Mouse (Mus musculus) forebrain, embryonic 11.5 days (tissue): Measurements from ENCODE around the gene Med16. TPM values are rescaled to one million over a fixed set of nuclear protein-coding genes. Genes with fewer than 3 reads are reported as not detected.

Experiments
- ATAC-seq: fragments of 200-750 bp; cut with Nextera tagmentation; replicated peaks from 2 replicates; pipeline ENCODE4 v1.8.0; 2017; ENCODE audit warnings: moderate TSS enrichment; ENCODE audit not compliant: low FRiP score
- DNase-seq: peaks from one replicate; pipeline ENCODE4 v3.0.0-alpha.2; 2017; ENCODE audit warnings: low spot score
- H3K27ac ChIP-seq: fragments of 300-500 bp; sonication (generic); 2 replicates; pipeline ENCODE4 v1.5.1; 2014; ENCODE audit warnings: low read depth, low read length
- H3K27me3 ChIP-seq: fragments of 300-500 bp; sonication (generic); 2 replicates; pipeline ENCODE4 v1.6.1; 2014; ENCODE audit warnings: mild to moderate bottlenecking, low read length, mixed read lengths; ENCODE audit not compliant: control insufficient read depth, insufficient read depth
- H3K36me3 ChIP-seq: fragments of 300-500 bp; sonication (generic); 2 replicates; pipeline ENCODE4 v1.6.1; 2014; ENCODE audit warnings: mild to moderate bottlenecking, low read length, moderate library complexity, mixed read lengths; ENCODE audit not compliant: control insufficient read depth, insufficient read depth
- H3K4me1 ChIP-seq: fragments of 300-500 bp; sonication (generic); replicated peaks from 2 replicates; pipeline ENCODE4 v1.6.1; 2014; ENCODE audit warnings: low read length, mixed read lengths; ENCODE audit not compliant: control insufficient read depth, insufficient read depth
- H3K4me2 ChIP-seq: fragments of 300-500 bp; sonication (generic); 2 replicates; pipeline ENCODE4 v1.6.1; 2014; ENCODE audit warnings: low read depth, mild to moderate bottlenecking, low read length, moderate library complexity, mixed read lengths; ENCODE audit not compliant: severe bottlenecking
- H3K4me3 ChIP-seq: fragments of 300-500 bp; sonication (generic); 2 replicates; pipeline ENCODE4 v1.5.1; 2014; ENCODE audit warnings: low read depth, low read length
- H3K9ac ChIP-seq: fragments of 300-500 bp; sonication (generic); 2 replicates; pipeline ENCODE4 v1.6.1; 2014; ENCODE audit warnings: low read length
- H3K9me3 ChIP-seq: fragments of 300-500 bp; sonication (generic); 2 replicates; pipeline ENCODE4 v1.6.1; 2016; ENCODE audit warnings: low read length, mixed read lengths; ENCODE audit not compliant: control insufficient read depth
- WGBS: fragments of 180-500 bp; shearing (Covaris S2); extraction: QIAGEN DNeasy Blood & Tissue Kit; methylation state at CpG from one replicate; pipeline ENCODE4 v1.1.7; 2014; 5-methylcytosine and 5-hydroxymethylcytosine counted together
- microRNA-seq: library from miRNA; unstranded; fragments of <30 nt; microRNA quantifications from one replicate; pipeline ENCODE4, GENCODE M21; 2016; ENCODE audit not compliant: insufficient number of aligned reads
- polyA plus RNA-seq: library from polyadenylated mRNA; unstranded; fragments of >200 nt; fragmentation: Nextera tagmentation; extraction: Ambion mirVana; gene quantifications from 2 replicates; pipeline ENCODE4 v1.2.1, GENCODE M21; 2014

The Med16 gene
- polyA plus RNA-seq, 1 experiment from 2014 or later = 60.4 TPM

DNA sequence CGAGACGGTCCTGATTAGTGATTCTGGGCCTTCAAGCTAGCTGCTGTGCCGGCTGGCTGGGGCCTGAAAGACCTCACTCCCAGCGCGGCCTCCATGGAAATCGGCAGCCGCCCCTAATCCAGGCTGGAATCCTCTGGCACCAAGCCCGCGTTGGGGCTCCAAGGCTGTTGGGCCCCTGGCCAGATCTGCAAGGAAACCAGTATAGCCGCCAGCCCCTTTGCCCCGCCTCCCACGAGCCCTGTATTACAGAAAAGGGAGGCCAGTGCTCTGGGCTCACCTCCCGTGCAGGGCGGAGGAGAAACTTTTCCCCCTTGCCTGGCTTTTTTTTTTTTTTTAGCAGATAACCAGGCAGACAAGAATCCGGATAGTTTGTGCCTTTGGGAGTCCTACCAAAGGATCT, 55.3 kb downstream of the Med16 start:
- Histone ChIP-seq H3K9me3 (no peaks in the 10 kb centered on the region), H3K4me3 (peak overlapping the region; percentile 98), H3K27ac (peak overlapping the region; percentile 100), H3K4me1 (peaks cover 39% of the 10 kb centered on the region), H3K4me2 (peak overlapping the region; percentile 87), H3K9ac (peak overlapping the region; percentile 83), H3K36me3 (no peaks in the 10 kb centered on the region; the same call in 1 of the 2 replicates), H3K27me3 (no peaks in the 10 kb centered on the region)
- WGBS = 1% methylated on average over 15 of the region's 15 CpGs
- DNase-seq (peak; percentile 92), ATAC-seq (peak; percentile 34)

DNA sequence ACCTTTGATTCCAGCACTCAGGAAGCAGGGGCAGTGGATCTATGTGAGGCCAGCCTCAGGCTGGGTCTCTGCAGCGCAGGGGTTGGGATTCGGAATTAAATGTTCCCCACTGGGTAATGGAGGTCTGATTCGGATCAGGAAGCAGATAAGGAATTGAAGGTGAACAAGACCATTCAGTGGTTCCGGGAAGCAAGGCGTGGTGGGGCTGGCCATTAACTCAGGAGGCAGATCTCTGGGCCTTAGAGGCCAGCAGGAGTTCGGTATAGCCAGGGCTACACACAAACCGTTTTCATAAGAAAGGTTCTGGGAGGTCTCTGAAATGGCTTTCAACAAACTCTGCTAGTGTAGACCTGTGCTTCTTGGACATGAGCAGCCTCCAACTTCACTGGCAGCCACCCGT, 55.9 kb downstream of the Med16 start:
- Histone ChIP-seq H3K4me2 (peak overlapping the region; percentile 87), H3K4me1 (peaks cover 34% of the 10 kb centered on the region), H3K27me3 (no peaks in the 10 kb centered on the region), H3K4me3 (peak overlapping the region; percentile 98), H3K9me3 (no peaks in the 10 kb centered on the region), H3K27ac (peak overlapping the region; percentile 100), H3K36me3 (no peaks in the 10 kb centered on the region; the same call in 1 of the 2 replicates), H3K9ac (peak overlapping the region; percentile 83)
- WGBS = 30% methylated on average over 8 of the region's 8 CpGs
- DNase-seq (no peak), ATAC-seq (no peak)

DNA sequence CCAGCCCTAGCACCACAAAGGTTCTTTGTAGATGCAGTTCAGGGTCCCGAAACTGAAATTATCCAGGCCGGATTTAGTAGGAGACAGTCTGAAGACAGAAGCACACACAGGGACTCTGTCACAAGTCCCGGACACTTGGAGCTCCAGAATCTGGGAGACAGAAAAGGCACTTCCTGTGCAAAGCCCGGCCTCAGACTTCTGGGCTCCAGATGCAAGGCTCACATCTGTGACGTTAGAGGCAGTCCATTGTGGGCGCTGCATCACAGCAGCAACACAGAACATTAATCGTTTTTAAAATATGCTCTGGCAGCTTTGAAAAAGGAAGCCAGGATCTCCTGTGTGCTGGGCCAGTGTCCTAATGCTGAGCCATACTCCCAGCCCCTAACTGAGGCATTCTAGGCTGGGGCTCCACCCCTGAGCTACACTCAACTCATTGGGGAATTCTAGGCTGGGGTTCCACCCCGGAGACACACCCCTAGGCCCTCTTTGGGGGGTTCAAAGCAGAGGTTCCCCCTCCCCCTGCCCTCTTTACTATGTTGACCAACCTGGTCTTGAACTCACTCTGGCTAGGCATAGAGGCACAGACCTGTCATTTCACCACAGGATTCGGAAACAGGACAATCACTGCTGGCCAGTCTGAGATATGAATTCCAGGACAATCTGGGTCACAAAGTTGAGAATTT, 56.5 kb downstream of the Med16 start:
- no peaks in the 10 kb centered on the region for H3K27me3 ChIP-seq
- H3K9ac ChIP-seq = peak overlapping the region; percentile 83
- DNase-seq = no peak
- no peaks in the 10 kb centered on the region; the same call in 1 of the 2 replicates for H3K36me3 ChIP-seq
- 74% methylated on average over 9 of the region's 9 CpGs for WGBS
- no peaks in the 10 kb centered on the region for H3K9me3 ChIP-seq
- H3K4me2 ChIP-seq = peak overlapping the region; percentile 87
- peak overlapping the region; percentile 100 for H3K27ac ChIP-seq
- H3K4me1 ChIP-seq = peaks cover 28% of the 10 kb centered on the region
- peak overlapping the region; percentile 98; the same call in 1 of the 2 replicates for H3K4me3 ChIP-seq
- ATAC-seq = no peak

DNA sequence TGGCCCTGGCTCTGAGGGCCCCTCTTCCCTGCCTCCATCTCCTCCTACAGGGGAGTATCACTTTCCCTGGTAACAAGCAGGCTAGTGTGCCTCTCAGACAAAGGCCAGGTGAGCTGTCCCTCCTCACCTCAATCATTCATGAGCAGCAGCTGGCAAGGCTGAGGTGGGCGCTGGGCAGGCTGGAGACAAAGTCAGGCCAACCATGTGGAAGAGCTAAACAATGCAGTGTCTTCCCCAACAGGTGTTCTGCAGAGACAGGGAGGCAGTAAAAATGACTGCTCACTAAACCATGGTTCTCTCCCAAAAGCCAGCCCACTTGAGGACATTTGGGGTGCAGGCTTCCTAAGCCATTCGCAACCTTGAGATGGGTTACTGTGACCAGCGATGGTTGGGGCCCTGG, 57.1 kb downstream of the Med16 start:
- whole genome bisulfite sequencing = 92% methylated on average over 3 of the region's 3 CpGs
- H3K4me3 ChIP-seq = no peak overlapping the region
- peak overlapping the region; percentile 100; the same call in 1 of the 2 replicates for H3K27ac ChIP-seq
- H3K4me1 ChIP-seq = peaks cover 22% of the 10 kb centered on the region
- peak overlapping the region; percentile 87; the same call in 1 of the 2 replicates for H3K4me2 ChIP-seq
- no peaks in the 10 kb centered on the region for H3K27me3 ChIP-seq
- DNase-seq = no peak
- no peaks in the 10 kb centered on the region for H3K9me3 ChIP-seq
- peak overlapping the region; percentile 83 for H3K9ac ChIP-seq
- H3K36me3 ChIP-seq = no peaks in the 10 kb centered on the region
- ATAC-seq = no peak

DNA sequence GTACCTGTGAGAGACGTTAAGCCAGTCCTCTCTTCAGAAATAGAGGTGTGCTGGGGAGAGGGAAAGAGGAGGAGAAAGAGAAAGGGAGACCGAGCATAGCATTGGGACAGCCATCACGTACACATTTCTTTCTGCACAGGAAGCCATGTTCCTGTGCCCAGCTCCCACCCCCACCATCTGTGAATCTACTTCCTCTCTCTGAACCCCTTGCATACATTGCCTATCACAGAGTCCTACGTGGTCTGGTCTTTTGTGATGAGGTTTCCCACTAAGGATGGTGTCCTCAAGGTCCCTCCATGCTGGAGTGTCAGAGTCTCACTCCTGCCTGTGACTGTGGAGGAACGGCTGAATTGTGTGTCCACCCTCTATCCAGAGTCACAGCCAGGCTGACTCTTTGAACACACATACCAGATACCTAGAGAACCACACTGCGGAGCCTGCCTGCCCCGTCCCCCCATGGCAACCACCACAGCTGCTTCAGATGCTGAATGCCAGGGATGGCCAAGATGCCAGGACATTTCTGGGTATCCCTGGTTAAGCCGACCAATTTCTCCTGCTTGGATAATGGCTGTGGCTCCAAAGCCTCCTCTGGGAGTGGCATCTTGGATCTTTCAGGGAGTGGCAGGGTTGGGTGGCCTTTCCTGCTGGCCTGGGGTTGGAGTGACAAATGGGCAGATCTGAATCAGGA, 58.6 kb downstream of the Med16 start:
- DNase-seq = no peak
- Histone ChIP-seq H3K9ac (no peak overlapping the region), H3K27me3 (no peaks in the 10 kb centered on the region), H3K9me3 (no peaks in the 10 kb centered on the region), H3K4me1 (peaks cover 16% of the 10 kb centered on the region), H3K4me3 (no peak overlapping the region), H3K4me2 (no peak overlapping the region), H3K27ac (no peak overlapping the region), H3K36me3 (no peaks in the 10 kb centered on the region)
- 94% methylated on average over 8 of the region's 8 CpGs for WGBS
- ATAC-seq = no peak

DNA sequence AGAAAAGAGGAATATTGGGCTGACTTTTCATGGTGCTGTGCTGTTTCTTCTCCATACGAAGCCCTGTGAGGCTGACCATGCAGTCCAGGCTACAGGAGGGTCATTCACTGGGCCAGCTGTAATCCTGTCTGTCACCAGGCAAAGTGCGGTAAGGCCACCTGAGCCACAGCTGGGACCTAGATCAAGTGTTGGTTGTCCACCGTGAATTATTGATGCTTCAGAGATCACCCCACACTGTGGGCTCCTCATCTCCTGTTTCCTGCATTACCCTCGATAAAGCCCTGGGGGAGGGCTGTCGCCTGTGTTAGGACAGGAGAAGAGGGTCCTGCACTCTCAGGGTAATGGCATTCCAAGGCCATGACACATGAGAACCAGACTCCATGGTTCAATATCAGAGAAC, 62.2 kb downstream of the Med16 start:
- DNase-seq = no peak
- H3K27me3 ChIP-seq = no peaks in the 10 kb centered on the region
- WGBS = 73% methylated on average over 5 of the region's 5 CpGs
- H3K27ac ChIP-seq = no peak overlapping the region
- H3K4me1 ChIP-seq = peaks cover under 1% of the 10 kb centered on the region
- H3K4me3 ChIP-seq = no peak overlapping the region
- no peak for ATAC-seq
- H3K4me2 ChIP-seq = no peak overlapping the region
- no peaks in the 10 kb centered on the region for H3K9me3 ChIP-seq
- no peak overlapping the region for H3K9ac ChIP-seq
- H3K36me3 ChIP-seq = no peaks in the 10 kb centered on the region

Small RNA genes lying within 50 kb of the gene (microRNA-seq; reads per million reads assigned to microRNA genes)
- not detected for gene Mir6910

Other genes with a start within 250 kb of the Med16 start
- 0.59 and 0.83 TPM in 2 replicates for gene Madcam1, start 244.4 kb downstream of the Med16 start, polyA plus RNA-seq
- 59.7 and 65.2 TPM in 2 replicates for gene Tpgs1, start 239.6 kb downstream of the Med16 start, polyA plus RNA-seq
- gene Cdc34, start 226.7 kb downstream of the Med16 start, polyA plus RNA-seq = 180 and 185 TPM in 2 replicates
- gene Gzmm, start 219.9 kb downstream of the Med16 start, polyA plus RNA-seq = 0.81 and 0.92 TPM in 2 replicates
- gene Bsg, start 204.4 kb downstream of the Med16 start, polyA plus RNA-seq = 551 and 582 TPM in 2 replicates
- 0.15 and 0.40 TPM in 2 replicates for gene Hcn2, start 192.3 kb downstream of the Med16 start, polyA plus RNA-seq
- gene Polrmt, start 162.3 kb downstream of the Med16 start, polyA plus RNA-seq = 41.1 and 44.8 TPM in 2 replicates
- gene Fgf22, start 153.8 kb downstream of the Med16 start, polyA plus RNA-seq = 0.36 and 0.40 TPM in 2 replicates
- 118 TPM in 2 replicates for gene Rnf126, start 142.0 kb downstream of the Med16 start, polyA plus RNA-seq
- 0.41 and 1.0 TPM in 2 replicates for gene Fstl3, start 131.7 kb downstream of the Med16 start, polyA plus RNA-seq
- gene Prss57, start 118.0 kb downstream of the Med16 start, polyA plus RNA-seq = not detected in 2 replicates
- 140 and 157 TPM in 2 replicates for gene Palm, start 115.4 kb downstream of the Med16 start, polyA plus RNA-seq
- gene Misp, start 87.9 kb downstream of the Med16 start, polyA plus RNA-seq = 0.39 and 0.99 TPM in 2 replicates
- 261 and 295 TPM in 2 replicates for gene Ptbp1, start 54.5 kb downstream of the Med16 start, polyA plus RNA-seq
- gene Prtn3, start 34.4 kb downstream of the Med16 start, polyA plus RNA-seq = 13.0 and 13.3 TPM in 2 replicates
- 131 and 146 TPM in 2 replicates for gene Plppr3, start 34.3 kb downstream of the Med16 start, polyA plus RNA-seq
- not detected in 2 replicates for gene Elane, start 22.7 kb downstream of the Med16 start, polyA plus RNA-seq
- not detected in 2 replicates for gene Cfd, start 18.1 kb downstream of the Med16 start, polyA plus RNA-seq
- gene Gm26602, start 1.9 kb upstream of the Med16 start, polyA plus RNA-seq = 3.3 and 14.8 TPM in 2 replicates
- 0.55 and 1.0 TPM in 2 replicates for gene Kiss1r, start 8.0 kb upstream of the Med16 start, polyA plus RNA-seq
- 135 and 145 TPM in 2 replicates for gene R3hdm4, start 12.3 kb upstream of the Med16 start, polyA plus RNA-seq
- gene Arid3a, start 18.1 kb upstream of the Med16 start, polyA plus RNA-seq = 5.4 and 6.6 TPM in 2 replicates
- 111 and 112 TPM in 2 replicates for gene Wdr18, start 51.2 kb upstream of the Med16 start, polyA plus RNA-seq
- gene Grin3b, start 61.8 kb upstream of the Med16 start, polyA plus RNA-seq = 0.29 and 0.33 TPM in 2 replicates
- 17.8 and 18.6 TPM in 2 replicates for gene Tmem259, start 75.4 kb upstream of the Med16 start, polyA plus RNA-seq
- gene Cnn2, start 79.7 kb upstream of the Med16 start, polyA plus RNA-seq = 160 and 182 TPM in 2 replicates
- 3.4 and 3.9 TPM in 2 replicates for gene Abca7, start 87.6 kb upstream of the Med16 start, polyA plus RNA-seq
- 4.6 and 4.9 TPM in 2 replicates for gene Arhgap45, start 107.7 kb upstream of the Med16 start, polyA plus RNA-seq
- 217 and 243 TPM in 2 replicates for gene Polr2e, start 130.9 kb upstream of the Med16 start, polyA plus RNA-seq
- 506 and 516 TPM in 2 replicates for gene Gpx4, start 138.2 kb upstream of the Med16 start, polyA plus RNA-seq
- 12.5 and 13.6 TPM in 2 replicates for gene Sbno2, start 196.6 kb upstream of the Med16 start, polyA plus RNA-seq
- 26.5 and 31.6 TPM in 2 replicates for gene Stk11, start 206.9 kb upstream of the Med16 start, polyA plus RNA-seq
- gene Atp5d, start 229.7 kb upstream of the Med16 start, polyA plus RNA-seq = 401 and 414 TPM in 2 replicates
- gene Cbarp, start 231.9 kb upstream of the Med16 start, polyA plus RNA-seq = 10.4 and 15.0 TPM in 2 replicates
- gene Midn, start 239.3 kb upstream of the Med16 start, polyA plus RNA-seq = 58.3 and 66.4 TPM in 2 replicates